In genomic region chr11:19929087-19929865, GRCm38 (mm10) we compare ENCODE assay signal across 13 mouse cellular contexts. TPM values are rescaled to one million over a fixed set of nuclear protein-coding genes. Genes with fewer than 3 reads are reported as not detected.
DNase-seq lines count a peak whose midpoint lies in the region; ATAC-seq lines count a peak whose summit lies in the region.
"Had no signal": no experiment of that assay in that cellular context is flagged by ENCODE, and none has a peak within 500 bp of the region (broad histone marks: within the 10 kb centered on the region; RNA-seq: fewer than 3 reads in every experiment).

No protein-coding gene starts in this region.

- WGBS in embryonic facial prominence, embryonic 13.5 days = 60% methylated on average over 11 of the region's 11 CpGs
- 78% methylated on average over 11 of the region's 11 CpGs for WGBS in embryonic facial prominence, embryonic 10.5 days
- 62% methylated on average over 11 of the region's 11 CpGs for WGBS in liver, embryonic 12.5 days (ENCODE audit: insufficient replicate concordance)

- H3K9ac ChIP-seq in embryonic facial prominence, embryonic 13.5 days = no peak overlapping the region
- H3K9ac ChIP-seq in liver, embryonic 12.5 days = 0 out of 2 replicates have a peak overlapping the region, but pooled peaks have one; percentile 2
- H3K9ac ChIP-seq: neural tube, embryonic 13.5 days had no signal

- H3K27me3 ChIP-seq in embryonic facial prominence, embryonic 13.5 days = no peaks in the 10 kb centered on the region
- no peaks in the 10 kb centered on the region for H3K27me3 ChIP-seq in embryonic facial prominence, embryonic 10.5 days (replicated peaks; ENCODE audit: low read depth, poor library complexity, severe bottlenecking)
- no peaks in the 10 kb centered on the region for H3K27me3 ChIP-seq in liver, embryonic 12.5 days (replicated peaks)
- H3K27me3 ChIP-seq: neural tube, embryonic 13.5 days had no signal

- no peak for ATAC-seq in embryonic facial prominence, embryonic 13.5 days (ENCODE audit: insufficient number of reproducible peaks, insufficient read depth, low FRiP score, low TSS enrichment, low read depth)
- ATAC-seq in liver, embryonic 12.5 days = no peak
- peak; percentile 40 to 57 for ATAC-seq in hematopoietic stem cell, adult 5-6 weeks (replicated peaks in 1 of 2; ENCODE audit: insufficient read depth in 1 of 2, low FRiP score in 2 of 2, low TSS enrichment in 1 of 2, low read depth in 1 of 2, poor library complexity in 2 of 2, severe bottlenecking in 2 of 2)
- ATAC-seq: midbrain, embryonic 16.5 days had no signal

- H3K4me2 ChIP-seq in embryonic facial prominence, embryonic 13.5 days = no peak overlapping the region
- H3K4me2 ChIP-seq in liver, embryonic 12.5 days = no peak overlapping the region
- H3K4me2 ChIP-seq: neural tube, embryonic 13.5 days had no signal

- H3K27ac ChIP-seq in embryonic facial prominence, embryonic 13.5 days = 0 out of 2 replicates have a peak overlapping the region, but pooled peaks have one; percentile 28
- no peak overlapping the region for H3K27ac ChIP-seq in embryonic facial prominence, embryonic 10.5 days (replicated peaks)
- H3K27ac ChIP-seq in liver, embryonic 12.5 days = no peak overlapping the region
- H3K27ac ChIP-seq: kidney, postnatal 0 days; neural tube, embryonic 13.5 days had no signal

- H3K4me1 ChIP-seq in embryonic facial prominence, embryonic 13.5 days = peaks cover 30% of the 10 kb centered on the region
- peaks cover 25% of the 10 kb centered on the region for H3K4me1 ChIP-seq in embryonic facial prominence, embryonic 10.5 days
- peaks cover 42% of the 10 kb centered on the region for H3K4me1 ChIP-seq in liver, embryonic 12.5 days

- no peak for DNase-seq in embryonic facial prominence, embryonic 10.5 days (ENCODE audit: low spot score)
- no peak for DNase-seq in liver
- no peak for DNase-seq in frontal cortex, postnatal 14 days (ENCODE audit: low spot score in 2 of 2)
- DNase-seq in embryo, embryonic 10 days (ENCODE audit: low spot score) = no peak
- DNase-seq in embryo, embryonic 9.5 days (ENCODE audit: extremely low spot score) = no peak
- DNase-seq: gastrocnemius, postnatal 36 days; retina, postnatal 1 day had no signal

- no peaks in the 10 kb centered on the region for H3K9me3 ChIP-seq in embryonic facial prominence, embryonic 13.5 days
- H3K9me3 ChIP-seq in embryonic facial prominence, embryonic 10.5 days = no peaks in the 10 kb centered on the region
- no peaks in the 10 kb centered on the region for H3K9me3 ChIP-seq in liver, embryonic 12.5 days (replicated peaks)
- H3K9me3 ChIP-seq: neural tube, embryonic 13.5 days had no signal

- 0 out of 2 replicates have a peak, but pooled peaks cover 2% of the 10 kb centered on the region for H3K36me3 ChIP-seq in embryonic facial prominence, embryonic 13.5 days
- H3K36me3 ChIP-seq in embryonic facial prominence, embryonic 10.5 days (replicated peaks) = peaks cover 9% of the 10 kb centered on the region
- H3K36me3 ChIP-seq in liver, embryonic 12.5 days = peaks cover 11% of the 10 kb centered on the region; the same call in 1 of the 2 replicates
- H3K36me3 ChIP-seq: neural tube, embryonic 13.5 days had no signal

- H3K4me3 ChIP-seq in embryonic facial prominence, embryonic 13.5 days = no peak overlapping the region
- H3K4me3 ChIP-seq in embryonic facial prominence, embryonic 10.5 days = no peak overlapping the region
- H3K4me3 ChIP-seq in liver, embryonic 12.5 days = no peak overlapping the region
- H3K4me3 ChIP-seq: neural tube, embryonic 13.5 days had no signal

RNA-seq across cellular contexts. Expression of gene Spred2, which starts 5.1 kb away (rescaled TPM):
- 10.2 and 10.5 TPM in 2 replicates for polyA plus RNA-seq in embryonic facial prominence, embryonic 13.5 days (2015; fragmentation: Nextera tagmentation; extraction: Ambion mirVana)
- polyA plus RNA-seq in embryonic facial prominence, embryonic 10.5 days (2016; fragmentation: Nextera tagmentation; extraction: Ambion mirVana) = 8.3 and 8.6 TPM in 2 replicates
- polyA plus RNA-seq in liver, embryonic 12.5 days (2016; fragmentation: Nextera tagmentation; extraction: Ambion mirVana) = 2.9 and 3.6 TPM in 2 replicates
- total RNA-seq in hematopoietic stem cell, adult 5-6 weeks (2017) = 4.9 and 11.3 TPM in 2 replicates

Comparison
In these comparisons a context has a peak if more than half of its experiments do, and no peak if none do; other contexts are left out.
1. ATAC-seq: peak in hematopoietic stem cell, adult 5-6 weeks (2 of 2); none in embryonic facial prominence, embryonic 13.5 days (single experiment) and liver, embryonic 12.5 days (single experiment).